In the genomic region with DNA sequence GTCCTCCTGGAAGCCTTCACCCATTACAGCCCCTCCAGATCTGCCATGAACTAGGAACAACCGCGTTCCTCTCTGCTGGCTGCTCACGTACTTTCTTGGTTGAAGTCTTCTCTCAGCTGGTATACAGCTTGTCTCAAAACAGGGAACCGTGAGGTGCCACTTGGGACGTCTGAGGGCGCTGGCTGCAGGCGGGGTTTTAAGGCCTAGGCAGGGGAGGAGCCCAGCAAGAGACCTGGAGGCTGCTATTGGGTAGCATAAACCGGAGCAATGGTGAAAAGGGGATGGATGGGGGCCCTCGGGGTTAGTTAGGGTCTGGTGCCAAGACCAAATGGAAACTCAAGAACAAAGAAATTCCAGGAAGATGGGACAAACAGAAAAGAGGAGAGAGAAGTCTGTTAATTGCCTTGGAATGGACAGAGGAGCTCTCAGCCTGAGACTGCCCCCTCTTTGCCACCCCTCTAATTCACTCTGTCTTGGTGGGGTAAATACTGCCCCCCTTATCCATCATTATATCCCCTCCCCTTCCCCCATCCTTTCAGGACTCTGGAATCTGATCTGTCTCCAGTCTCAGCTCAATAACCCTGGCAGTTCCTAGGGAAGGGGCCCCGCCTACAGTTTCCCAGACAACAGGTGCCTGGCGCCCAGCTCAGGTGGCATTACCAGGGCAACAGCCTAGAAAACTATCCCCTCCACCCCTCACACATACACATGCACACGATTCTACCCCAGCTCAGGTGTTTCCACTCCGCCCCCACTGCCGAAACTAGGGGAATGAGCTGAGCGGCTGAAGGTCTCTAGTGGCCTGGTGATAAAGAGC, we compare ENCODE assay signal across 11 mouse cellular contexts. TPM values are rescaled to one million over a fixed set of nuclear protein-coding genes. Genes with fewer than 3 reads are reported as not detected.
DNase-seq lines count a peak whose midpoint lies in the region; ATAC-seq and TF ChIP-seq lines count a peak whose summit lies in the region.
"Had no signal": no experiment of that assay in that cellular context is flagged by ENCODE, and none has a peak within 500 bp of the region (broad histone marks: within the 10 kb centered on the region; RNA-seq: fewer than 3 reads in every experiment).

A gene (minus strand): TSS at position 171 of the 817 bp plus-strand sequence.

- no peaks in the 10 kb centered on the region for H3K36me3 ChIP-seq in midbrain, embryonic 10.5 days
- no peaks in the 10 kb centered on the region for H3K36me3 ChIP-seq in midbrain, embryonic 15.5 days (replicated peaks)
- no peaks in the 10 kb centered on the region for H3K36me3 ChIP-seq in embryonic facial prominence, embryonic 12.5 days
- no peaks in the 10 kb centered on the region for H3K36me3 ChIP-seq in intestine, embryonic 16.5 days (ENCODE audit: control insufficient read depth, insufficient read depth, low read length)
- H3K36me3 ChIP-seq in midbrain, postnatal 0 days (ENCODE audit: insufficient read depth, low read length) = no peaks in the 10 kb centered on the region
- no peaks in the 10 kb centered on the region for H3K36me3 ChIP-seq in liver, embryonic 12.5 days

- DNase-seq in midbrain, embryonic 10.5 days (ENCODE audit: low spot score) = no peak
- no peak for DNase-seq in midbrain, postnatal 0 days (ENCODE audit: low spot score)
- DNase-seq in heart, adult 11 months = no peak
- DNase-seq in frontal cortex, postnatal 10 days (ENCODE audit: low spot score in 2 of 2) = no peak
- DNase-seq: thymus, postnatal 36 days had no signal

- ATAC-seq in midbrain, embryonic 15.5 days (replicated peaks) = no peak
- peak; percentile 87 for ATAC-seq in embryonic facial prominence, embryonic 12.5 days (ENCODE audit: insufficient number of reproducible peaks, insufficient read depth, low FRiP score, low TSS enrichment)
- ATAC-seq in intestine, embryonic 16.5 days = peak; percentile 11; the same call in 1 of the 2 replicates
- ATAC-seq in midbrain, postnatal 0 days (ENCODE audit: low FRiP score) = peak; percentile 20; the same call in 1 of the 2 replicates
- no peak for ATAC-seq in liver, embryonic 12.5 days
- ATAC-seq: Patski had no signal

- peaks cover 34% of the 10 kb centered on the region for H3K4me1 ChIP-seq in midbrain, embryonic 10.5 days
- peaks cover 6% of the 10 kb centered on the region for H3K4me1 ChIP-seq in midbrain, embryonic 15.5 days
- peaks cover 14% of the 10 kb centered on the region for H3K4me1 ChIP-seq in embryonic facial prominence, embryonic 12.5 days
- H3K4me1 ChIP-seq in intestine, embryonic 16.5 days (ENCODE audit: control insufficient read depth, insufficient read depth, low read length) = peaks cover 24% of the 10 kb centered on the region
- peaks cover 2% of the 10 kb centered on the region; the same call in 1 of the 2 replicates for H3K4me1 ChIP-seq in midbrain, postnatal 0 days (ENCODE audit: insufficient read depth, low read length)
- H3K4me1 ChIP-seq in liver, embryonic 12.5 days = peaks cover 5% of the 10 kb centered on the region; the same call in 1 of the 2 replicates

- 13% methylated on average over 15 of the region's 15 CpGs for WGBS in midbrain, embryonic 10.5 days
- 14% methylated on average over 15 of the region's 15 CpGs for WGBS in midbrain, embryonic 15.5 days
- 7% methylated on average over 15 of the region's 15 CpGs for WGBS in embryonic facial prominence, embryonic 12.5 days
- WGBS in intestine, embryonic 16.5 days = 22% methylated on average over 15 of the region's 15 CpGs
- 20% methylated on average over 15 of the region's 15 CpGs for WGBS in midbrain, postnatal 0 days
- 23% methylated on average over 15 of the region's 15 CpGs for WGBS in liver, embryonic 12.5 days (ENCODE audit: insufficient replicate concordance)

- peak within 1 kb of the TSS; percentile 38; the same call in 1 of the 2 replicates for H3K27ac ChIP-seq in midbrain, embryonic 10.5 days (replicated peaks)
- H3K27ac ChIP-seq in midbrain, embryonic 15.5 days = no peak within 1 kb of the TSS
- peak within 1 kb of the TSS; percentile 1; the same call in 1 of the 2 replicates for H3K27ac ChIP-seq in embryonic facial prominence, embryonic 12.5 days
- H3K27ac ChIP-seq in intestine, embryonic 16.5 days (ENCODE audit: low read length) = no peak within 1 kb of the TSS
- H3K27ac ChIP-seq in midbrain, postnatal 0 days (ENCODE audit: low read depth, low read length) = no peak within 1 kb of the TSS
- H3K27ac ChIP-seq in liver, embryonic 12.5 days = no peak within 1 kb of the TSS

- no peak within 1 kb of the TSS for H3K4me2 ChIP-seq in midbrain, embryonic 15.5 days
- H3K4me2 ChIP-seq in embryonic facial prominence, embryonic 12.5 days (replicated peaks) = peak within 1 kb of the TSS; percentile 29
- H3K4me2 ChIP-seq in intestine, embryonic 16.5 days (ENCODE audit: low read depth, low read length) = no peak within 1 kb of the TSS
- no peak within 1 kb of the TSS for H3K4me2 ChIP-seq in midbrain, postnatal 0 days (ENCODE audit: low read depth, low read length, poor library complexity, severe bottlenecking)
- H3K4me2 ChIP-seq in liver, embryonic 12.5 days = no peak within 1 kb of the TSS

- H3K9ac ChIP-seq in midbrain, embryonic 15.5 days = no peak within 1 kb of the TSS
- 0 out of 2 replicates have a peak within 1 kb of the TSS, but pooled peaks have one; percentile 22 for H3K9ac ChIP-seq in embryonic facial prominence, embryonic 12.5 days
- H3K9ac ChIP-seq in intestine, embryonic 16.5 days (ENCODE audit: low read depth, low read length) = no peak within 1 kb of the TSS
- no peak within 1 kb of the TSS for H3K9ac ChIP-seq in midbrain, postnatal 0 days (replicated peaks; ENCODE audit: low read length, poor library complexity, severe bottlenecking)
- no peak within 1 kb of the TSS for H3K9ac ChIP-seq in liver, embryonic 12.5 days

- H3K9me3 ChIP-seq in midbrain, embryonic 10.5 days (replicated peaks) = no peaks in the 10 kb centered on the region
- H3K9me3 ChIP-seq in midbrain, embryonic 15.5 days = no peaks in the 10 kb centered on the region
- H3K9me3 ChIP-seq in embryonic facial prominence, embryonic 12.5 days = no peaks in the 10 kb centered on the region
- H3K9me3 ChIP-seq in intestine, embryonic 16.5 days (ENCODE audit: control insufficient read depth, low read length) = no peaks in the 10 kb centered on the region
- no peaks in the 10 kb centered on the region for H3K9me3 ChIP-seq in midbrain, postnatal 0 days (ENCODE audit: low read length)
- H3K9me3 ChIP-seq in liver, embryonic 12.5 days (replicated peaks) = no peaks in the 10 kb centered on the region

- H3K27me3 ChIP-seq in midbrain, embryonic 10.5 days (ENCODE audit: low read depth, poor library complexity, severe bottlenecking) = peaks cover 64% of the 10 kb centered on the region
- H3K27me3 ChIP-seq in midbrain, embryonic 15.5 days (replicated peaks) = peaks cover 52% of the 10 kb centered on the region
- H3K27me3 ChIP-seq in embryonic facial prominence, embryonic 12.5 days = peaks cover 55% of the 10 kb centered on the region
- H3K27me3 ChIP-seq in intestine, embryonic 16.5 days (replicated peaks; ENCODE audit: control insufficient read depth, insufficient read depth, low read length) = peaks cover 25% of the 10 kb centered on the region; the same call in 1 of the 2 replicates
- peaks cover 43% of the 10 kb centered on the region for H3K27me3 ChIP-seq in midbrain, postnatal 0 days (ENCODE audit: insufficient read depth, low read length)
- H3K27me3 ChIP-seq in liver, embryonic 12.5 days (replicated peaks) = peaks cover 67% of the 10 kb centered on the region
- H3K27me3 ChIP-seq: Patski had no signal

- peak within 1 kb of the TSS; percentile 26 for H3K4me3 ChIP-seq in midbrain, embryonic 10.5 days
- no peak within 1 kb of the TSS for H3K4me3 ChIP-seq in midbrain, embryonic 15.5 days
- H3K4me3 ChIP-seq in embryonic facial prominence, embryonic 12.5 days = peak within 1 kb of the TSS; percentile 24
- H3K4me3 ChIP-seq in intestine, embryonic 16.5 days (ENCODE audit: low read length) = no peak within 1 kb of the TSS
- no peak within 1 kb of the TSS for H3K4me3 ChIP-seq in midbrain, postnatal 0 days (ENCODE audit: low read depth, low read length)
- H3K4me3 ChIP-seq in liver, embryonic 12.5 days = no peak within 1 kb of the TSS

- TF ChIP-seq CTCF in midbrain, postnatal 0 days (IDR thresholded peaks at IDR 0.05) = no peak

RNA-seq across cellular contexts. Expression of the gene that starts here (rescaled TPM):
- 1.5 and 3.1 TPM in 2 replicates for polyA plus RNA-seq in midbrain, embryonic 10.5 days (2016; fragmentation: Nextera tagmentation; extraction: Ambion mirVana)
- 0.68 and 0.89 TPM in 2 replicates for polyA plus RNA-seq in midbrain, embryonic 15.5 days (2015; fragmentation: Nextera tagmentation; extraction: Ambion mirVana)
- polyA plus RNA-seq in embryonic facial prominence, embryonic 12.5 days (2016; fragmentation: Nextera tagmentation; extraction: Ambion mirVana) = 12.6 and 13.5 TPM in 2 replicates
- 1.8 and 1.9 TPM in 2 replicates for polyA plus RNA-seq in intestine, embryonic 16.5 days (2015; fragmentation: Nextera tagmentation; extraction: Ambion mirVana)
- total RNA-seq in midbrain, postnatal 0 days (2014; rRNA removed) = 0.19 and 0.55 TPM in 2 replicates
- 0.25 TPM in 1 of 2 replicates, not detected in the other for polyA plus RNA-seq in midbrain, postnatal 0 days (2015; fragmentation: Nextera tagmentation; extraction: Ambion mirVana)
- polyA plus RNA-seq in liver, embryonic 12.5 days (2016; fragmentation: Nextera tagmentation; extraction: Ambion mirVana) = 0.08 and 0.11 TPM in 2 replicates
- total RNA-seq: layer of hippocampus, postnatal 25 days had no signal

Comparison
In these comparisons a context has a peak if more than half of its experiments do, and no peak if none do; other contexts are left out.
1. H3K27ac ChIP-seq: peak in midbrain, embryonic 10.5 days (single experiment) and embryonic facial prominence, embryonic 12.5 days (single experiment); none in midbrain, embryonic 15.5 days (single experiment), intestine, embryonic 16.5 days (single experiment), midbrain, postnatal 0 days (single experiment) and liver, embryonic 12.5 days (single experiment).
2. H3K4me3 ChIP-seq: peak in midbrain, embryonic 10.5 days (single experiment) and embryonic facial prominence, embryonic 12.5 days (single experiment); none in midbrain, embryonic 15.5 days (single experiment), intestine, embryonic 16.5 days (single experiment), midbrain, postnatal 0 days (single experiment) and liver, embryonic 12.5 days (single experiment).
3. Peak in ATAC-seq in midbrain, postnatal 0 days; RNA of the gene not detected or under 1 TPM.
4. ATAC-seq: peak in embryonic facial prominence, embryonic 12.5 days (single experiment) and intestine, embryonic 16.5 days (single experiment); none in midbrain, embryonic 15.5 days (single experiment) and liver, embryonic 12.5 days (single experiment).